14 mouse cellular contexts compared by ENCODE assay signal in genomic region chr5:71127721-71128120, GRCm38 (mm10). TPM values are rescaled to one million over a fixed set of nuclear protein-coding genes. Genes with fewer than 3 reads are reported as not detected.
DNase-seq lines count a peak whose midpoint lies in the region; ATAC-seq and TF ChIP-seq lines count a peak whose summit lies in the region.
"Had no signal": no experiment of that assay in that cellular context is flagged by ENCODE, and none has a peak within 500 bp of the region (broad histone marks: within the 10 kb centered on the region; RNA-seq: fewer than 3 reads in every experiment).

No protein-coding gene starts in this region.

- H3K4me3 ChIP-seq in hindbrain, embryonic 11.5 days (ENCODE audit: low read depth, low read length) = no peak overlapping the region
- H3K4me3 ChIP-seq in hindbrain, embryonic 16.5 days (ENCODE audit: low read length) = no peak overlapping the region
- no peak overlapping the region for H3K4me3 ChIP-seq in ES-E14 (ENCODE audit: insufficient read depth in 1 of 2, low read depth in 1 of 2, low read length in 2 of 2, poor library complexity in 1 of 2, severe bottlenecking in 1 of 2)
- H3K4me3 ChIP-seq in embryonic facial prominence, embryonic 11.5 days (ENCODE audit: low read depth, low read length) = no peak overlapping the region
- H3K4me3 ChIP-seq in heart, embryonic 12.5 days = no peak overlapping the region
- H3K4me3 ChIP-seq in forebrain, embryonic 14.5 days (ENCODE audit: low read depth, low read length) = no peak overlapping the region
- H3K4me3 ChIP-seq: heart, embryonic 10.5 days had no signal

- peak; percentile 8 for DNase-seq in hindbrain, embryonic 11.5 days (ENCODE audit: low spot score)
- DNase-seq in ES-E14 (ENCODE audit: low read depth, low spot score) = peak; percentile 13
- DNase-seq in embryonic facial prominence, embryonic 11.5 days (ENCODE audit: low spot score) = peak; percentile 58
- peak; percentile 0 for DNase-seq in left cerebral cortex, postnatal 4 days
- no peak for DNase-seq in ovary, postnatal 14 days (ENCODE audit: low spot score)
- no peak for DNase-seq in forebrain, embryonic 14.5 days (ENCODE audit: low spot score)
- DNase-seq: adrenal gland, adult 2 months; cerebellum, adult 9-11 months had no signal

- H3K36me3 ChIP-seq in hindbrain, embryonic 11.5 days (ENCODE audit: control insufficient read depth, insufficient read depth, low read length) = no peaks in the 10 kb centered on the region
- no peaks in the 10 kb centered on the region for H3K36me3 ChIP-seq in hindbrain, embryonic 16.5 days (ENCODE audit: control insufficient read depth, insufficient read depth, low read length)
- H3K36me3 ChIP-seq in ES-E14 (ENCODE audit: control insufficient read depth, insufficient read depth, low read length, poor library complexity, severe bottlenecking) = no peaks in the 10 kb centered on the region
- no peaks in the 10 kb centered on the region for H3K36me3 ChIP-seq in embryonic facial prominence, embryonic 11.5 days (replicated peaks; ENCODE audit: control insufficient read depth, insufficient read depth, low read depth, low read length)
- no peaks in the 10 kb centered on the region for H3K36me3 ChIP-seq in heart, embryonic 12.5 days
- H3K36me3 ChIP-seq in forebrain, embryonic 14.5 days (ENCODE audit: control insufficient read depth, insufficient read depth, low read length) = no peaks in the 10 kb centered on the region
- H3K36me3 ChIP-seq: heart, embryonic 10.5 days had no signal

- no peak overlapping the region for H3K4me2 ChIP-seq in hindbrain, embryonic 11.5 days (replicated peaks; ENCODE audit: low read depth, low read length)
- H3K4me2 ChIP-seq in hindbrain, embryonic 16.5 days (ENCODE audit: low read length) = no peak overlapping the region
- no peak overlapping the region for H3K4me2 ChIP-seq in embryonic facial prominence, embryonic 11.5 days (ENCODE audit: low read depth, low read length)
- no peak overlapping the region for H3K4me2 ChIP-seq in heart, embryonic 12.5 days
- H3K4me2 ChIP-seq in forebrain, embryonic 14.5 days (ENCODE audit: low read length) = no peak overlapping the region
- H3K4me2 ChIP-seq: liver, embryonic 11.5 days had no signal

- in situ Hi-C loops in ES-E14 (cut with MboI; ENCODE audit: low sequenced_read_pairs in 2 of 2, unreplicated experiment in 2 of 2) = no loop called here

- ATAC-seq in hindbrain, embryonic 11.5 days (ENCODE audit: low FRiP score) = no peak
- ATAC-seq in hindbrain, embryonic 16.5 days = no peak
- no peak for ATAC-seq in embryonic facial prominence, embryonic 11.5 days (replicated peaks; ENCODE audit: insufficient number of reproducible peaks, low FRiP score, low TSS enrichment, low read depth)
- no peak for ATAC-seq in heart, embryonic 12.5 days (ENCODE audit: insufficient number of reproducible peaks, low FRiP score)
- ATAC-seq in forebrain, embryonic 14.5 days = no peak

- intact Hi-C loops in left cerebral cortex, postnatal 4 days (cut with DNase I) = no loop called here

- no peak overlapping the region for H3K9ac ChIP-seq in hindbrain, embryonic 11.5 days (ENCODE audit: low read depth, low read length)
- H3K9ac ChIP-seq in hindbrain, embryonic 16.5 days (ENCODE audit: low read depth, low read length) = no peak overlapping the region
- H3K9ac ChIP-seq in ES-E14 (ENCODE audit: insufficient read depth, low read depth, low read length, poor library complexity, severe bottlenecking) = no peak overlapping the region
- H3K9ac ChIP-seq in embryonic facial prominence, embryonic 11.5 days (replicated peaks; ENCODE audit: low read length) = no peak overlapping the region
- no peak overlapping the region for H3K9ac ChIP-seq in heart, embryonic 12.5 days
- H3K9ac ChIP-seq in forebrain, embryonic 14.5 days (ENCODE audit: low read length) = no peak overlapping the region

- no peaks in the 10 kb centered on the region for H3K27me3 ChIP-seq in hindbrain, embryonic 11.5 days (ENCODE audit: control insufficient read depth, insufficient read depth, low read length)
- H3K27me3 ChIP-seq in hindbrain, embryonic 16.5 days (replicated peaks; ENCODE audit: control insufficient read depth, insufficient read depth, low read length) = no peaks in the 10 kb centered on the region
- no peaks in the 10 kb centered on the region for H3K27me3 ChIP-seq in embryonic facial prominence, embryonic 11.5 days (ENCODE audit: control insufficient read depth, insufficient read depth, low read length)
- no peaks in the 10 kb centered on the region for H3K27me3 ChIP-seq in heart, embryonic 12.5 days (replicated peaks)
- no peaks in the 10 kb centered on the region for H3K27me3 ChIP-seq in forebrain, embryonic 14.5 days (replicated peaks; ENCODE audit: control insufficient read depth, insufficient read depth, low read length)
- H3K27me3 ChIP-seq: CH12.LX had no signal

- no peak overlapping the region for H3K27ac ChIP-seq in hindbrain, embryonic 11.5 days (ENCODE audit: low read depth, low read length)
- no peak overlapping the region for H3K27ac ChIP-seq in hindbrain, embryonic 16.5 days (ENCODE audit: low read depth, low read length)
- no peak overlapping the region for H3K27ac ChIP-seq in ES-E14 (ENCODE audit: insufficient read depth, low read depth, low read length, poor library complexity, severe bottlenecking)
- no peak overlapping the region for H3K27ac ChIP-seq in embryonic facial prominence, embryonic 11.5 days (replicated peaks; ENCODE audit: low read depth, low read length)
- no peak overlapping the region for H3K27ac ChIP-seq in heart, embryonic 12.5 days (ENCODE audit: poor library complexity, severe bottlenecking)
- H3K27ac ChIP-seq in forebrain, embryonic 14.5 days (ENCODE audit: low read depth, low read length) = no peak overlapping the region
- H3K27ac ChIP-seq: heart, embryonic 10.5 days had no signal

- no peaks in the 10 kb centered on the region for H3K4me1 ChIP-seq in hindbrain, embryonic 11.5 days (replicated peaks; ENCODE audit: control insufficient read depth, insufficient read depth, low read length)
- no peaks in the 10 kb centered on the region for H3K4me1 ChIP-seq in hindbrain, embryonic 16.5 days (ENCODE audit: control insufficient read depth, insufficient read depth, low read depth, low read length)
- no peaks in the 10 kb centered on the region for H3K4me1 ChIP-seq in ES-E14 (ENCODE audit: control insufficient read depth in 2 of 2, insufficient read depth in 2 of 2, low read length in 2 of 2, poor library complexity in 1 of 2)
- no peaks in the 10 kb centered on the region for H3K4me1 ChIP-seq in embryonic facial prominence, embryonic 11.5 days (ENCODE audit: control insufficient read depth, insufficient read depth, low read length)
- H3K4me1 ChIP-seq in heart, embryonic 12.5 days (replicated peaks) = no peaks in the 10 kb centered on the region
- H3K4me1 ChIP-seq in forebrain, embryonic 14.5 days (ENCODE audit: control insufficient read depth, insufficient read depth, low read length) = no peaks in the 10 kb centered on the region
- H3K4me1 ChIP-seq: heart, embryonic 10.5 days had no signal

- 73% methylated on average over 3 of the region's 3 CpGs for WGBS in hindbrain, embryonic 11.5 days
- WGBS in hindbrain, embryonic 16.5 days = 72% methylated on average over 3 of the region's 3 CpGs
- WGBS in embryonic facial prominence, embryonic 11.5 days = 78% methylated on average over 3 of the region's 3 CpGs
- 69% methylated on average over 3 of the region's 3 CpGs for WGBS in heart, embryonic 12.5 days
- 75% methylated on average over 3 of the region's 3 CpGs for WGBS in forebrain, embryonic 14.5 days

- H3K9me3 ChIP-seq in hindbrain, embryonic 11.5 days (ENCODE audit: control insufficient read depth, low read length) = no peaks in the 10 kb centered on the region
- no peaks in the 10 kb centered on the region for H3K9me3 ChIP-seq in hindbrain, embryonic 16.5 days (ENCODE audit: control insufficient read depth, low read length)
- H3K9me3 ChIP-seq in ES-E14 (ENCODE audit: control insufficient read depth, insufficient read depth, low read depth, low read length) = no peaks in the 10 kb centered on the region
- H3K9me3 ChIP-seq in embryonic facial prominence, embryonic 11.5 days (replicated peaks; ENCODE audit: control insufficient read depth, low read length) = no peaks in the 10 kb centered on the region
- H3K9me3 ChIP-seq in heart, embryonic 12.5 days (replicated peaks) = no peaks in the 10 kb centered on the region
- no peaks in the 10 kb centered on the region for H3K9me3 ChIP-seq in forebrain, embryonic 14.5 days (replicated peaks; ENCODE audit: control insufficient read depth, low read length)
- H3K9me3 ChIP-seq: heart, embryonic 10.5 days had no signal

TF ChIP-seq in ES-E14, 5 proteins besides CTCF, POLR2A, EP300 and RAD21:
- TF ChIP-seq ZNF384 (IDR thresholded peaks at IDR 0.05; ENCODE audit: low read depth, low read length) = no peak
- no peak for TF ChIP-seq ZC3H11A (IDR thresholded peaks at IDR 0.05; ENCODE audit: borderline replicate concordance, low read depth, low read length)
- no peak for TF ChIP-seq CHD2 (IDR thresholded peaks at IDR 0.05; ENCODE audit: low read depth, low read length)
- TF ChIP-seq HCFC1 (IDR thresholded peaks at IDR 0.05; ENCODE audit: borderline replicate concordance, insufficient read depth, low read length) = no peak
- no peak for TF ChIP-seq MAFK (IDR thresholded peaks at IDR 0.05; ENCODE audit: insufficient read depth, low read depth, low read length)

RNA-seq across cellular contexts. Expression of gene Gabra2, which starts 32.1 kb away (rescaled TPM):
- 3.5 and 4.3 TPM in 2 replicates for polyA plus RNA-seq in hindbrain, embryonic 11.5 days (2014; fragmentation: Nextera tagmentation; extraction: Ambion mirVana)
- 52.8 and 62.9 TPM in 2 replicates for polyA plus RNA-seq in hindbrain, embryonic 16.5 days (2015; fragmentation: Nextera tagmentation; extraction: Ambion mirVana)
- 0.11 TPM in 1 of 2 replicates, not detected in the other for total RNA-seq in ES-E14 (2012; rRNA removed)
- 0.47 and 1.2 TPM in 2 replicates for polyA plus RNA-seq in embryonic facial prominence, embryonic 11.5 days (2014; fragmentation: Nextera tagmentation; extraction: Ambion mirVana)
- total RNA-seq in left cerebral cortex, postnatal 4 days (2021) = 10 to 100 TPM; 49.3 to 58.5 TPM
- 0.56 and 1.2 TPM in 2 replicates for polyA plus RNA-seq in heart, embryonic 12.5 days (2016; fragmentation: Nextera tagmentation; extraction: Ambion mirVana)
- polyA plus RNA-seq in forebrain, embryonic 14.5 days (2014; fragmentation: Nextera tagmentation; extraction: Ambion mirVana) = 16.4 and 26.7 TPM in 2 replicates
- total RNA-seq: CH12.LX; megakaryocyte progenitor cell, adult 5-6 weeks had no signal
- polyA plus RNA-seq: adrenal gland, adult 2 months had no signal

Comparison
In these comparisons a context has a peak if more than half of its experiments do, and no peak if none do; other contexts are left out.
1. DNase-seq: peak in hindbrain, embryonic 11.5 days (single experiment), ES-E14 (single experiment), embryonic facial prominence, embryonic 11.5 days (single experiment) and left cerebral cortex, postnatal 4 days (single experiment); none in ovary, postnatal 14 days (single experiment) and forebrain, embryonic 14.5 days (single experiment).